Mouse (Mus musculus): ENCODE measurements at regions not wholly inside any gene's neighbourhood (a gene's known extent, or its start where the extent isn't known, plus 50 kb on each side); places are given as distances from the start of the nearest gene placed in this dataset.

GRCm38 (mm10) chr8:10931266-10931665 lies 77.0 kb downstream of the Irs2 start:
- ChIA-PET POLR2A (no interaction called here), CTCF (interaction anchor here (2.2 kb wide), 1 partner anchor 10 kb away, joined by 7 read pairs; no protein-coding TSS in a partner anchor)
- in situ Hi-C loops (cut with MboI; ENCODE audit: low pct_unique_long_range_greater_than_20kb) = no loop called here
- no peaks in the 10 kb centered on the region for H3K27me3 ChIP-seq
- ATAC-seq (no peak), DNase-seq (ENCODE audit: low read depth, low spot score) (no peak)
- TF ChIP-seq CTCF (IDR thresholded peaks at IDR 0.05) = no peak

DNA sequence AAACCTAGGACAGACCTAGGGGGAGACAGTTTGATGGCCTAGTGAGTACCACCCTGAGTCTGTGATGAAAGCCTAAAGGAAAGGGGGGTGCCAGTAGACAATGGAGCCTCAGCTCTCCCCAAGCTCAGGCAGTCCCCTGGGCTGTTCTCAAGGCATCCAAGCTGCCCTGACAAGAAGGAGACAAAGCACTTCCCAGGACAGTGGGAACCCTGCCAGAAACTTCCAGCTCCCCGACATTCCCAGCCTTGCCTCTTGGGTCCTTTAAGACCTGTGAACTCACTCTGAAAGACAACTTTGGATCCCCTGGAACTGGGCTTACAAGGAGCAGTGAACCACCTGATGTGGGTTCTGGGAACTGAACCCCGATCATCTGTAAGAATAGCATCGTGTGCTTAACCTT lies 79.4 kb downstream of the Irs2 start:
- no peaks in the 10 kb centered on the region for H3K27me3 ChIP-seq
- in situ Hi-C loops (cut with MboI; ENCODE audit: low pct_unique_long_range_greater_than_20kb) = no loop called here
- ChIA-PET CTCF (interaction anchor here (1.1 to 2.0 kb wide), 2 partner anchors 9 to 24 kb away, joined by 3 to 7 read pairs; no protein-coding TSS in a partner anchor), POLR2A (interaction anchor here (1.6 kb wide), 1 partner anchor 23 kb away, joined by 4 read pairs; no protein-coding TSS in a partner anchor)
- no peak for TF ChIP-seq CTCF (IDR thresholded peaks at IDR 0.05)
- DNase-seq (ENCODE audit: low read depth, low spot score) (no peak), ATAC-seq (no peak)

- TF ChIP-seq CTCF (IDR thresholded peaks at IDR 0.05) = no peak
- no peak for ATAC-seq
- H3K27me3 ChIP-seq = no peaks in the 10 kb centered on the region
- in situ Hi-C loops (cut with MboI; ENCODE audit: low pct_unique_long_range_greater_than_20kb) = no loop called here
- ChIA-PET POLR2A (interaction anchor here (1.6 kb wide), 1 partner anchor 24 kb away, joined by 4 read pairs; no protein-coding TSS in a partner anchor), CTCF (interaction anchor here (1.1 to 2.0 kb wide), 2 partner anchors 9 to 25 kb away, joined by 3 to 7 read pairs; no protein-coding TSS in a partner anchor)
- no peak for DNase-seq (ENCODE audit: low read depth, low spot score)
These were observed 79.9 kb downstream of the Irs2 start for GRCm38 (mm10) chr8:10928342-10928794.

DNA sequence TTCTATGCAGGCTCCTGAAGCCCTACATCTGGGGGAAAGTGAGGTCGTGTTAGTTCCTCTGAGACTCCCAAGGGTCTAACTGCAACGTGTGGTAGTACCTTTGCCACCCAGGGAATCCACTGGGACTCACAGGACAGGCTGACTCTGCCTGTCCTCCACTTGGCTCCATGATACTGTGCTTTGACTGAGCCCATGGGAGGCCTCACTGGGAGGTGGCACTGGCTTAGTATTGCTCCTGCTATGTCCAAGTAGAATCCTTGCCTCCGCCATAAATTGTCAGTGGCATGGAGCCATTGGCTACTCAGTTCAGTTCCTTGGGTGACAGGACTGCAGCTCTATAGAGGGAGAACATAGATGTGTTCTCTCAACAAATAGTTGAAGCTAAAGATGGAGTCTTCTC lies 81.1 kb downstream of the Irs2 start:
- DNase-seq (ENCODE audit: low read depth, low spot score) (no peak), ATAC-seq (no peak)
- in situ Hi-C loops (cut with MboI; ENCODE audit: low pct_unique_long_range_greater_than_20kb) = no loop called here
- TF ChIP-seq CTCF (IDR thresholded peaks at IDR 0.05) = no peak
- H3K27me3 ChIP-seq = no peaks in the 10 kb centered on the region
- ChIA-PET CTCF (interaction anchor here (2.0 kb wide), 1 partner anchor 26 kb away, joined by 7 read pairs; no protein-coding TSS in a partner anchor), POLR2A (interaction anchor here (0.6 to 1.6 kb wide), 2 partner anchors 25 to 81 kb away, joined by 3 to 4 read pairs; partner anchors contain the start of gene Irs2)

GRCm38 (mm10) chr8:10926518-10926915 lies 81.7 kb downstream of the Irs2 start:
- DNase-seq (ENCODE audit: low read depth, low spot score) = no peak
- H3K27me3 ChIP-seq = no peaks in the 10 kb centered on the region
- in situ Hi-C loops (cut with MboI; ENCODE audit: low pct_unique_long_range_greater_than_20kb) = no loop called here
- TF ChIP-seq CTCF (IDR thresholded peaks at IDR 0.05) = no peak
- ATAC-seq = no peak
- ChIA-PET CTCF (interaction anchor here (1.0 kb wide), 1 partner anchor 27 kb away, joined by 3 read pairs; no protein-coding TSS in a partner anchor), POLR2A (interaction anchor here (0.6 kb wide), 1 partner anchor 82 kb away, joined by 3 read pairs; the partner anchor contains the start of gene Irs2)

GRCm38 (mm10) chr8:10925582-10926517 lies 82.4 kb downstream of the Irs2 start:
- DNase-seq (ENCODE audit: low read depth, low spot score) (no peak), ATAC-seq (no peak)
- in situ Hi-C loops (cut with MboI; ENCODE audit: low pct_unique_long_range_greater_than_20kb) = no loop called here
- POLR2A ChIA-PET = interaction anchor here (0.6 to 1.0 kb wide), 2 partner anchors 80 to 341 kb away, joined by 3 read pairs; no protein-coding TSS in a partner anchor
- no peaks in the 10 kb centered on the region for H3K27me3 ChIP-seq
- TF ChIP-seq CTCF (IDR thresholded peaks at IDR 0.05) = no peak
- CTCF ChIA-PET = interaction anchor here (0.9 to 1.3 kb wide), 5 partner anchors 11 to 76 kb away, joined by 3 read pairs; no protein-coding TSS in a partner anchor

- no peaks in the 10 kb centered on the region for H3K27me3 ChIP-seq
- no peak for TF ChIP-seq CTCF (IDR thresholded peaks at IDR 0.05)
- no peak for DNase-seq (ENCODE audit: low read depth, low spot score)
- in situ Hi-C loops (cut with MboI; ENCODE audit: low pct_unique_long_range_greater_than_20kb) = no loop called here
- ATAC-seq = no peak
- ChIA-PET CTCF (interaction anchor here (1.1 to 1.3 kb wide), 2 partner anchors 12 to 77 kb away, joined by 3 read pairs; no protein-coding TSS in a partner anchor), POLR2A (interaction anchor here (0.7 kb wide), 1 partner anchor 83 kb away, joined by 3 read pairs; no protein-coding TSS in a partner anchor)
These were observed 83.6 kb downstream of the Irs2 start for GRCm38 (mm10) chr8:10924526-10925199.

GRCm38 (mm10) chr8:10924001-10924490 lies 84.2 kb downstream of the Irs2 start:
- ATAC-seq = no peak
- DNase-seq (ENCODE audit: low read depth, low spot score) = no peak
- ChIA-PET CTCF (no interaction called here), POLR2A (no interaction called here)
- in situ Hi-C loops (cut with MboI; ENCODE audit: low pct_unique_long_range_greater_than_20kb) = no loop called here
- no peak for TF ChIP-seq CTCF (IDR thresholded peaks at IDR 0.05)
- no peaks in the 10 kb centered on the region for H3K27me3 ChIP-seq

DNA sequence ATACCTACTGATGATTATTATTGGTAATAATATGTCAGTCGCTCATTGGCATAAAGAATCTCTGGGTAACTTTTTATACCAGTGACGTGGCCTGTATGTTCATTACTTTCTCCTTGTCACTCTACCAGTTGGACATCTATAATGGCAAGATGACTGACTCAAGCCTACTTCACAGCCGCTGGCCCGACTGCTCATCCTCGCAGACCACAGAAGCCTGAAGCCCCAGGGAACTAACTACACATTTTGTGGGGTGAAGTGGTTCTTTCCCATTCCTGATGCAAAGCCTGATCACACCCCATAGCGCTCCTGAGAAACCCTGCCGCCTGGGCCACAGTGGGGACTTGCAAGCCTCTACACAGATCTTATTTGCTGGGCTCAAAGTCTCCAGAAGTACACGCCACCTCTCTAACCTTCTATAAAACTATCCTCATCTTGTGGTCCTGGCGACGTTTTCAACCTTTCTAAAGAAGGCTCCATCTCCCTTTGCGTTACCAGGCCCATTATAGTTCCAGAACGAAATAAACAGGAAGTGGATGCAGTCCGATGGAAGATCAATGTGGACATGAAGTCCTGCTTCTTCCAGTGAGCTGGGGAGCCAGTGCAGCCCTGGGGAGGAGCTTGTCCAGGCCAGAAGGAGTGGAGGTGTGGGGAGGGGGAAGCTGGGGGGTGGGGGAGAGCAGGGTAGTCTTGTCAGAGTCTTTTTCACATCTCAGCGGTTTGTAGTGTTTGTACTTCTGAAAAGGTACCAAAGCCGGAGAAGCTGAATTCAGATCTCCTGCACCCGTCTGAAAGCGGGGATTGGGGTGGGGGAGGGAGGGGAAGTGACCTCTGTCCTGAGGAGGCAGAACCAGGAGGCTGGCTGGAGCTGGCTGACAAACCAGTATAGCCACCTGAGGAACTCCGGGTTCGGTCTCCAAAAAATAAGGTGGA lies 84.9 kb downstream of the Irs2 start:
- H3K27me3 ChIP-seq = no peaks in the 10 kb centered on the region
- DNase-seq (ENCODE audit: low read depth, low spot score) = no peak
- CTCF ChIA-PET = interaction anchor here (1.5 kb wide), 1 partner anchor 13 kb away, joined by 3 read pairs; no protein-coding TSS in a partner anchor
- TF ChIP-seq CTCF (IDR thresholded peaks at IDR 0.05) = no peak
- no peak for ATAC-seq
- POLR2A ChIA-PET = no interaction called here
- in situ Hi-C loops (cut with MboI; ENCODE audit: low pct_unique_long_range_greater_than_20kb) = no loop called here
